ENCODE assay signal across 8 mouse cellular contexts in the genomic region with DNA sequence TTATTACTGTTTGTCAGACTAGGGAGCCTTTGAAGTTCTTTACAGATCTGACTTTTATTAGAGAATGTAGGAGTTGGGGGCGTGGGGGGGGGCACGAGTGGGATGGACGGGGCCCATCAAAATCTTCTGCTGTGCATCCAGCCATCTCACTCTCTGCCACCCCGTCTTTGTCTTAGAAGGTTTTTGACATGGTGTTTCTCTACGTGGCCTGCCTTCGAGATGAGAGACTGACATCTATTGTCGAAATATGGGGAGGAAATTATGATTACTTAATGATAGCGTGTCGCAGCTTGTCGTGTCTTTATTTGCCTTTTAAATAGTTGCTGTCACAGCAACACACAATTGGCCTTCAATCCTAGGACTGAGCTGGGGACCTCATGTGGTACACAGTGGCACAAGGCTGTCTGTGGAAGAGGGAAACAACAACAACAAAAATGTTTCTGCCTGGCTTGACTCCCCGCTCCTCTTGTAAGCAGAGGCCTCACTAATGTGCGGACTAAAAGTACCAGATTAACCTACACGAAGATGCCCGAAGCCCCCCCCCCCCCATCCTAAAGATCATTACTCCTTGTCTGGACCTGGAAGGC. TPM values are rescaled to one million over a fixed set of nuclear protein-coding genes. Genes with fewer than 3 reads are reported as not detected.
A peak's percentile ranks its signal among the peaks of the same experiment; 100 is the strongest.
DNase-seq lines count a peak whose midpoint lies in the region; ATAC-seq and TF ChIP-seq lines count a peak whose summit lies in the region.

No protein-coding gene starts in this region.

- no peak for TF ChIP-seq CTCF in heart, adult 2 months (IDR thresholded peaks at IDR 0.05)
- no peak for TF ChIP-seq CTCF in forebrain, postnatal 0 days (IDR thresholded peaks at IDR 0.05; ENCODE audit: low read depth)

- H3K9me3 ChIP-seq in forebrain, postnatal 0 days (ENCODE audit: low read length): no peaks in the 10 kb centered on the region
- H3K9me3 ChIP-seq in liver, embryonic 12.5 days (replicated peaks): no peaks in the 10 kb centered on the region

- no peaks in the 10 kb centered on the region for H3K79me2 ChIP-seq in heart, adult 2 months (replicated peaks; ENCODE audit: control insufficient read depth, insufficient read depth, low read length)

- intact Hi-C loops in heart, adult 2 months (cut with DNase I): no loop called here
- intact Hi-C loops in heart, postnatal 25 days (cut with DNase I): no loop called here
- intact Hi-C loops in gastrocnemius, postnatal 14 days (cut with DNase I; ENCODE audit: low total_unique reads): no loop called here

- peak; percentile 50 for ATAC-seq in forebrain, postnatal 0 days
- no peak for ATAC-seq in liver, embryonic 12.5 days

- peak overlapping the region; percentile 52 for H3K27ac ChIP-seq in heart, adult 2 months
- H3K27ac ChIP-seq in forebrain, postnatal 0 days (ENCODE audit: low read depth, low read length): peak overlapping the region; percentile 69
- H3K27ac ChIP-seq in liver, embryonic 12.5 days: peak overlapping the region; percentile 16; the same call in 1 of the 2 replicates

- TF ChIP-seq EP300 in heart, adult 2 months (IDR thresholded peaks at IDR 0.05; ENCODE audit: insufficient read depth, low read depth, low read length): no peak

- TF ChIP-seq POLR2A in heart, adult 2 months (IDR thresholded peaks at IDR 0.05; ENCODE audit: insufficient read depth, low read depth, low read length): no peak

- DNase-seq in heart, adult 2 months: no peak
- no peak for DNase-seq in heart, postnatal 25 days (ENCODE audit: low spot score)
- DNase-seq in A20 (ENCODE audit: low read depth, low spot score): peak; percentile 51
- DNase-seq in forebrain, postnatal 0 days: no peak
- no peak for DNase-seq in frontal cortex, postnatal 14 days (ENCODE audit: low spot score in 2 of 2)
- DNase-seq in gastrocnemius, postnatal 14 days: no peak
- DNase-seq in natural killer cell, adult 2 months (ENCODE audit: low spot score in 2 of 2): no peak

- peak overlapping the region; percentile 30; the same call in 1 of the 2 replicates for H3K4me3 ChIP-seq in heart, adult 2 months
- no peak overlapping the region for H3K4me3 ChIP-seq in forebrain, postnatal 0 days (ENCODE audit: low read depth, low read length)
- peak overlapping the region; percentile 11; the same call in 1 of the 2 replicates for H3K4me3 ChIP-seq in liver, embryonic 12.5 days

- peaks cover 6% of the 10 kb centered on the region for H3K4me1 ChIP-seq in heart, adult 2 months (ENCODE audit: control insufficient read depth, insufficient read depth, low read length)
- H3K4me1 ChIP-seq in forebrain, postnatal 0 days (ENCODE audit: insufficient read depth): peaks cover 15% of the 10 kb centered on the region
- H3K4me1 ChIP-seq in liver, embryonic 12.5 days: peaks cover 29% of the 10 kb centered on the region

- no peaks in the 10 kb centered on the region for H3K27me3 ChIP-seq in heart, adult 2 months (ENCODE audit: control insufficient read depth, insufficient read depth, low read length)
- H3K27me3 ChIP-seq in forebrain, postnatal 0 days (ENCODE audit: insufficient read depth, low read length): no peaks in the 10 kb centered on the region; the same call in 1 of the 2 replicates
- no peaks in the 10 kb centered on the region for H3K27me3 ChIP-seq in liver, embryonic 12.5 days (replicated peaks)

- H3K36me3 ChIP-seq in heart, adult 2 months (ENCODE audit: control insufficient read depth, insufficient read depth, low read length): no peaks in the 10 kb centered on the region
- H3K36me3 ChIP-seq in forebrain, postnatal 0 days (ENCODE audit: insufficient read depth): no peaks in the 10 kb centered on the region
- H3K36me3 ChIP-seq in liver, embryonic 12.5 days: no peaks in the 10 kb centered on the region

- 40% methylated on average over 14 of the region's 14 CpGs for WGBS in heart, adult 2 months
- 33% methylated on average over 14 of the region's 14 CpGs for WGBS in forebrain, postnatal 0 days
- 52% methylated on average over 14 of the region's 14 CpGs for WGBS in liver, embryonic 12.5 days (ENCODE audit: insufficient replicate concordance)

- H3K4me2 ChIP-seq in forebrain, postnatal 0 days (ENCODE audit: low read depth): peak overlapping the region; percentile 38
- H3K4me2 ChIP-seq in liver, embryonic 12.5 days: peak overlapping the region; percentile 49

- no peak overlapping the region for H3K9ac ChIP-seq in heart, adult 2 months (ENCODE audit: low read depth, low read length)
- H3K9ac ChIP-seq in forebrain, postnatal 0 days: 0 out of 2 replicates have a peak overlapping the region, but pooled peaks have one; percentile 40
- no peak overlapping the region for H3K9ac ChIP-seq in liver, embryonic 12.5 days

RNA-seq across cellular contexts. Expression of gene Ubash3b, which starts 51.5 kb away (rescaled TPM):
- 1 to 10 TPM; 1.5 TPM for total RNA-seq in heart, adult 2 months (2021)
- polyA plus RNA-seq in heart, adult 2 months (2012; rRNA removed): 1.9 and 2.0 TPM in 2 replicates
- total RNA-seq in heart, postnatal 25 days (2021): 1 to 10 TPM in 1 of 2 experiments, under 1 TPM in 1; 0.99 to 1.5 TPM
- 17.8 and 23.8 TPM in 2 replicates for total RNA-seq in forebrain, postnatal 0 days (2014; rRNA removed)
- polyA plus RNA-seq in forebrain, postnatal 0 days (2015; fragmentation: Nextera tagmentation; extraction: Ambion mirVana): 17.1 and 25.4 TPM in 2 replicates
- 12.2 and 14.0 TPM in 2 replicates for polyA plus RNA-seq in liver, embryonic 12.5 days (2016; fragmentation: Nextera tagmentation; extraction: Ambion mirVana)
- 1 to 10 TPM; 1.0 to 1.2 TPM for total RNA-seq in gastrocnemius, postnatal 14 days (2021)

Comparison
In these comparisons a context has a peak if more than half of its experiments do, and no peak if none do; other contexts are left out.
1. H3K27ac ChIP-seq: peak in every context shown above with its lines; median percentile 69 in forebrain, postnatal 0 days; 52 in heart, adult 2 months; 16 in liver, embryonic 12.5 days.